Mouse (Mus musculus): Measurements from ENCODE around the gene Mapkapk2. TPM values are rescaled to one million over a fixed set of nuclear protein-coding genes. Genes with fewer than 3 reads are reported as not detected.
A peak's percentile ranks its signal among the peaks of the same experiment; 100 is the strongest.

Gene Mapkapk2
- polyA plus RNA-seq, 1 experiment from 2014 or later = 18.3 TPM

DNA sequence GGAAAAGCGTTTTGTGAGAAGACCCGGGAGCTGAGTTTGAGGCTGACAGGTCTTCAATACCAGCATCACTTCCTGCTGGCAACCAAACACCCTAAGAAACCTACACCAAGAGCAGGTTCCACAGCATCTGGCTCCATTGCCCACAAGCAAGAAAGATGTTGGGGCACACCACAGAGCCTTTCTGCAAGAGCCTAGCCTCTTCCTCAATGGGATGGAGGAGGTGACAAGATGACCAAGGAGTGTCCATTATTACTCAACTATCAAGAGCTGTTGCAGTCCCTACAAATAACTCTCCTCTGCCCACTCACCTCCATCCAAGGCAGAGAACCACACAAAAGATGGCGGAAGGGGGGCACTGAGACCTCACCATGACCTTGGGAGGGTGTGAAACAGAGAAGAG lies 5.5 kb downstream of the Mapkapk2 start:
- DNase-seq (no peak), ATAC-seq (no peak)
- no peaks in the 10 kb centered on the region for H3K27me3 ChIP-seq (ENCODE audit: insufficient read depth, low read length)
- no peak overlapping the region for H3K4me3 ChIP-seq (ENCODE audit: low read depth, low read length)
- peak overlapping the region; percentile 36; the same call in 1 of the 2 replicates for H3K27ac ChIP-seq (ENCODE audit: low read depth)
- 62% methylated on average over 3 of the region's 3 CpGs for WGBS (ENCODE audit: insufficient replicate concordance)
- no peaks in the 10 kb centered on the region for H3K9me3 ChIP-seq (ENCODE audit: low read length)
- H3K4me1 ChIP-seq (ENCODE audit: insufficient read depth) = peaks cover 75% of the 10 kb centered on the region
- H3K4me2 ChIP-seq (ENCODE audit: low read depth, low read length) = no peak overlapping the region
- H3K9ac ChIP-seq (replicated peaks) = no peak overlapping the region
- no peak for TF ChIP-seq EP300 (IDR thresholded peaks at IDR 0.05; ENCODE audit: low read depth)
- no peak for TF ChIP-seq CTCF (IDR thresholded peaks at IDR 0.05; ENCODE audit: low read depth)
- no peaks in the 10 kb centered on the region for H3K36me3 ChIP-seq (replicated peaks; ENCODE audit: insufficient read depth, low read length)

DNA sequence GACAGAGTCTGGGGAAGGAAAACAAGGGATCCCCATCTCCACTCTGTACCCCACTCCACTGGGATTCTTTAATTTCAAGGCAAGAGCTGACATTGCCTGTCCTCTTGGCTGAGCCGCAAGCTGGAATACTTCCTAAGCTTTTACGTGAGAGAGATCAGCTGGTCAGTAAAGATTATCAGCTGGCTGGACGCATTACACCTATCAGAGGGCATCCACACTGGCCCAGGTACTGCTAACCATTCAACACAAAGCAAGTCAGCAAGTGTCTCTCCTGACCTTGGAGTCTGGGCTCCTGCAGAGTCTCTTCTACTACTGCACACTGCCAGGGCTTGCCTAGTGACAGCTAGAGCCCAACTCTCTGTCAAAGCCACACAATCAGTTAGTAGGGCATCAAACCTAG lies 6.1 kb downstream of the Mapkapk2 start:
- H3K27me3 ChIP-seq (ENCODE audit: insufficient read depth, low read length) = no peaks in the 10 kb centered on the region
- H3K27ac ChIP-seq (ENCODE audit: low read depth) = peak overlapping the region; percentile 31; the same call in 1 of the 2 replicates
- no peak for ATAC-seq
- peaks cover 82% of the 10 kb centered on the region for H3K4me1 ChIP-seq (ENCODE audit: insufficient read depth)
- H3K4me2 ChIP-seq (ENCODE audit: low read depth, low read length) = no peak overlapping the region; the same call in 1 of the 2 replicates
- no peak overlapping the region for H3K4me3 ChIP-seq (ENCODE audit: low read depth, low read length)
- WGBS (ENCODE audit: insufficient replicate concordance) = 73% methylated on average over 3 of the region's 3 CpGs
- DNase-seq = no peak
- H3K9ac ChIP-seq (replicated peaks) = no peak overlapping the region
- no peak for TF ChIP-seq CTCF (IDR thresholded peaks at IDR 0.05; ENCODE audit: low read depth)
- TF ChIP-seq EP300 (IDR thresholded peaks at IDR 0.05; ENCODE audit: low read depth) = no peak
- H3K9me3 ChIP-seq (ENCODE audit: low read length) = no peaks in the 10 kb centered on the region
- H3K36me3 ChIP-seq (replicated peaks; ENCODE audit: insufficient read depth, low read length) = no peaks in the 10 kb centered on the region

DNA sequence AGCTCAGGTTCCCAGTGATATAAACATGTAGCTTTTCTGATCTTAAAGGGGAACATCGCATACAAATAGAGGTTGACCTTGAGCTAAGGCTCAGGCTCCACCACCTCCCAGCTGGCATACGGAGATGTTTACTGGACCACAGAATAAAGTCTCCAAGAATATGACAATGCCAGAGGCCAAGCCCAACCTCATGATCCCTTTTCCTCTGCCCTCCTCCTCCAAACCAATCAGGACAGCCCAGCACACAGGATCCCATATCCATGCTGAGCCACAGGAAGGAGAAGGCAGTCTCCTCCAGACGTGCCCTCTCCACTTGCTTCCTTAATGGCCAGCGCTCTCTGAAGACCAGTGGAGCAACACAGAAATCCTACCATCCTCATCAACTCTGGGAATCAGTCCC lies 6.7 kb downstream of the Mapkapk2 start:
- 57% methylated on average over 4 of the region's 4 CpGs for WGBS (ENCODE audit: insufficient replicate concordance)
- no peak overlapping the region for H3K9ac ChIP-seq (replicated peaks)
- peak overlapping the region; percentile 81 for H3K27ac ChIP-seq (ENCODE audit: low read depth)
- ATAC-seq (no peak), DNase-seq (no peak)
- H3K36me3 ChIP-seq (replicated peaks; ENCODE audit: insufficient read depth, low read length) = no peaks in the 10 kb centered on the region
- H3K4me1 ChIP-seq (ENCODE audit: insufficient read depth) = peaks cover 88% of the 10 kb centered on the region
- H3K4me2 ChIP-seq (ENCODE audit: low read depth, low read length) = no peak overlapping the region; the same call in 1 of the 2 replicates
- TF ChIP-seq EP300 (IDR thresholded peaks at IDR 0.05; ENCODE audit: low read depth) = no peak
- TF ChIP-seq CTCF (IDR thresholded peaks at IDR 0.05; ENCODE audit: low read depth) = no peak
- no peaks in the 10 kb centered on the region for H3K27me3 ChIP-seq (ENCODE audit: insufficient read depth, low read length)
- no peak overlapping the region for H3K4me3 ChIP-seq (ENCODE audit: low read depth, low read length)
- no peaks in the 10 kb centered on the region for H3K9me3 ChIP-seq (ENCODE audit: low read length)

DNA sequence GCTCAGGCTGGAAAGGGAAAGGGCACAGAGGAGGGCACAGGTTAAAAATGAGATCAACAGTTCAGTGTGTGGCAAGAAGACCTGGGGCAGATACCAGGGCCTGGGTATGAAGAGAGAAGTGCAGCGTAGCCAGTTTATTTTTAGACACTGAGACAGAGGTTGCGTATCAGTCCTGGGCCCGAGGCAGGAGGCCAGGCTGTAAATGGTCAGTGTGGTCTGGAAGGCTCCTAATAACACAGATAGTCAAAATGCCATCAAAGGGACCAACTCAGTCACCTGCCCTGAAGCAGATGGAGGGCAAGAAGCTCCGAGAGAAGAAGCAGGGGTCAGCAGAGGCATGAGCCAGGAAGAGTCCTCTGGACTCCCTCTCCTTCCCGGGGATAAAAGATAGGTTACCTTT lies 7.4 kb downstream of the Mapkapk2 start:
- H3K27me3 ChIP-seq (ENCODE audit: insufficient read depth, low read length) = no peaks in the 10 kb centered on the region
- 31% methylated on average over 5 of the region's 5 CpGs for WGBS (ENCODE audit: insufficient replicate concordance)
- H3K36me3 ChIP-seq (replicated peaks; ENCODE audit: insufficient read depth, low read length) = no peaks in the 10 kb centered on the region
- peak overlapping the region; percentile 81 for H3K27ac ChIP-seq (ENCODE audit: low read depth)
- DNase-seq = no peak
- H3K9ac ChIP-seq (replicated peaks) = peak overlapping the region; percentile 23; the same call in 1 of the 2 replicates
- peaks cover 90% of the 10 kb centered on the region for H3K4me1 ChIP-seq (ENCODE audit: insufficient read depth)
- peak overlapping the region; percentile 42 for H3K4me2 ChIP-seq (ENCODE audit: low read depth, low read length)
- no peak overlapping the region for H3K4me3 ChIP-seq (ENCODE audit: low read depth, low read length)
- H3K9me3 ChIP-seq (ENCODE audit: low read length) = no peaks in the 10 kb centered on the region
- TF ChIP-seq EP300 (IDR thresholded peaks at IDR 0.05; ENCODE audit: low read depth) (no peak), CTCF (IDR thresholded peaks at IDR 0.05; ENCODE audit: low read depth) (no peak)
- ATAC-seq = peak; percentile 74

DNA sequence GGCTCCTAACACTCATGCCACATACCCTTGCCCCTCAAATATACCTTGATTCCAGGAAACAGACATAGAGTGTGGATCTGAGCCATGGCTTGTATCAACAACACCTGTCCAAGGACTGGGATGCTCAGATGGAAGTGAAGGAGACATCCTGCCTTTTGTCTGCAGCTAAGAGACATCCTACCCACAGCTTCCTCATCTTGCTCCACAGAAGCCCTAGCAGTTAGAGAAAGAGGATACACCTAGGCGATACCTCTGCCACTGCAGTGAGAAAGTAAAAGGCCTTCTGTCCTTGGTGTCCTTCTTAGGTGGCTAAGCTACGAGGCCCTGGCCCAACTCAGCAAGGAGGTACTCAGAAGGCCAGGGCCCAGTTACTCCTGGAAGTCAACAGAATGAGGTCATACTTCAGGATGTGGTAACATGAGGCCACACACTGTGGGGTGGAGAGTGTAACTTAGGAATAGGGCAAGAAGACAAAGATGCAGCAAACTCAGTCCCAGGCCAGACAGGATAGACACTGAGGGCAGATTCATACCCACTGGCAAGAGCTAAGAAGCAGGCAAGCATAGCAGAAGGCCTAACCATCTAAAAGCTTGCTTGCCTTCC lies 8.0 kb downstream of the Mapkapk2 start:
- H3K4me2 ChIP-seq (ENCODE audit: low read depth, low read length) = peak overlapping the region; percentile 42
- DNase-seq (no peak), ATAC-seq (peak; percentile 77)
- no peaks in the 10 kb centered on the region for H3K9me3 ChIP-seq (ENCODE audit: low read length)
- 44% methylated on average over 2 of the region's 2 CpGs for WGBS (ENCODE audit: insufficient replicate concordance)
- H3K36me3 ChIP-seq (replicated peaks; ENCODE audit: insufficient read depth, low read length) = no peaks in the 10 kb centered on the region
- H3K27ac ChIP-seq (ENCODE audit: low read depth) = peak overlapping the region; percentile 81
- TF ChIP-seq EP300 (IDR thresholded peaks at IDR 0.05; ENCODE audit: low read depth) (no peak), CTCF (IDR thresholded peaks at IDR 0.05; ENCODE audit: low read depth) (no peak)
- peak overlapping the region; percentile 23; the same call in 1 of the 2 replicates for H3K9ac ChIP-seq (replicated peaks)
- no peaks in the 10 kb centered on the region for H3K27me3 ChIP-seq (ENCODE audit: insufficient read depth, low read length)
- H3K4me3 ChIP-seq (ENCODE audit: low read depth, low read length) = no peak overlapping the region
- H3K4me1 ChIP-seq (ENCODE audit: insufficient read depth) = peaks cover 91% of the 10 kb centered on the region

DNA sequence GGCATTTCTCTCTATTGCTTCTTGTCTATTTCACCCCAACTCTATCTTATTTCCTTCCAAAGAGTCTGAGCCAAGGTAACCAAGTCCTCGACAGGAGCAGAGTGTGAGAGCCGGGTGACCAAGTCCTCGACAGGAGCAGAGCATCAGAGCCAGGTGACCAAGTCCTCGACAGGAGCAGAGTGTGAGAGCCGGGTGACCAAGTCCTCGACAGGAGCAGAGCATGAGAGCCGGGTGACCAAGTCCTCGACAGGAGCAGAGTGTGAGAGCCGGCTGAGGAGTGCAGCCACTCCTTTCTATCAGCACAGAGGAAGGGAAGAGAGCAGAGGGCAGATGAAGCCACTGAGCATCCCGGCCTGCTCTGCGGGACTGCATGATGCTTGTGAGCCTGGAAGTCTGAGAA lies 9.1 kb downstream of the Mapkapk2 start:
- no peak overlapping the region for H3K27ac ChIP-seq (ENCODE audit: low read depth)
- H3K4me2 ChIP-seq (ENCODE audit: low read depth, low read length) = no peak overlapping the region
- peaks cover 92% of the 10 kb centered on the region for H3K4me1 ChIP-seq (ENCODE audit: insufficient read depth)
- no peak overlapping the region for H3K4me3 ChIP-seq (ENCODE audit: low read depth, low read length)
- H3K9me3 ChIP-seq (ENCODE audit: low read length) = no peaks in the 10 kb centered on the region
- DNase-seq = no peak
- no peak overlapping the region for H3K9ac ChIP-seq (replicated peaks)
- no peak for ATAC-seq
- 54% methylated on average over 11 of the region's 11 CpGs for WGBS (ENCODE audit: insufficient replicate concordance)
- TF ChIP-seq CTCF (IDR thresholded peaks at IDR 0.05; ENCODE audit: low read depth) = no peak
- no peaks in the 10 kb centered on the region for H3K36me3 ChIP-seq (replicated peaks; ENCODE audit: insufficient read depth, low read length)
- no peaks in the 10 kb centered on the region for H3K27me3 ChIP-seq (ENCODE audit: insufficient read depth, low read length)

All from liver, postnatal 0 days (tissue).